Mouse (Mus musculus): ENCODE measurements at regions not wholly inside any gene's neighbourhood (a gene's known extent, or its start where the extent isn't known, plus 50 kb on each side); places are given as distances from the start of the nearest gene placed in this dataset.

GRCm38 (mm10) chr4:150745529-150746429 lies 93.8 kb upstream of the Slc45a1 start:
- 53% methylated on average over 7 of the region's 7 CpGs for WGBS
- peak overlapping the region; percentile 79 for H3K27ac ChIP-seq (ENCODE audit: control insufficient read depth, insufficient read depth, low read length)
- TF ChIP-seq POLR2A (IDR thresholded peaks at IDR 0.05; ENCODE audit: control insufficient read depth, extremely low read depth, insufficient read depth, low read length, poor library complexity) (no peak), CTCF (IDR thresholded peaks at IDR 0.05; ENCODE audit: borderline replicate concordance, control insufficient read depth, extremely low read depth, insufficient read depth, low read length, poor library complexity) (no peak)
- no peaks in the 10 kb centered on the region for H3K27me3 ChIP-seq (ENCODE audit: control insufficient read depth, insufficient read depth, low read length)
- H3K4me3 ChIP-seq (ENCODE audit: control insufficient read depth, insufficient read depth, low read length), result no peak overlapping the region
- H3K4me1 ChIP-seq (replicated peaks; ENCODE audit: control insufficient read depth, insufficient read depth, low read length), result peaks cover 35% of the 10 kb centered on the region
- DNase-seq, result peak; percentile 67
- no peaks in the 10 kb centered on the region for H3K36me3 ChIP-seq (ENCODE audit: control insufficient read depth, insufficient read depth, low read length)

GRCm38 (mm10) chr4:150743508-150743907 lies 91.5 kb upstream of the Slc45a1 start:
- peak; percentile 7 for DNase-seq
- Histone ChIP-seq H3K36me3 (ENCODE audit: control insufficient read depth, insufficient read depth, low read length) (no peaks in the 10 kb centered on the region), H3K27me3 (ENCODE audit: control insufficient read depth, insufficient read depth, low read length) (no peaks in the 10 kb centered on the region), H3K4me1 (replicated peaks; ENCODE audit: control insufficient read depth, insufficient read depth, low read length) (peaks cover 34% of the 10 kb centered on the region), H3K27ac (ENCODE audit: control insufficient read depth, insufficient read depth, low read length) (no peak overlapping the region), H3K4me3 (ENCODE audit: control insufficient read depth, insufficient read depth, low read length) (no peak overlapping the region)
- 56% methylated on average over 7 of the region's 8 CpGs for WGBS
- TF ChIP-seq POLR2A (IDR thresholded peaks at IDR 0.05; ENCODE audit: control insufficient read depth, extremely low read depth, insufficient read depth, low read length, poor library complexity) (no peak), CTCF (IDR thresholded peaks at IDR 0.05; ENCODE audit: borderline replicate concordance, control insufficient read depth, extremely low read depth, insufficient read depth, low read length, poor library complexity) (no peak)

GRCm38 (mm10) chr4:150743103-150743502 lies 91.1 kb upstream of the Slc45a1 start:
- Histone ChIP-seq H3K4me1 (replicated peaks; ENCODE audit: control insufficient read depth, insufficient read depth, low read length) (peaks cover 30% of the 10 kb centered on the region), H3K4me3 (ENCODE audit: control insufficient read depth, insufficient read depth, low read length) (no peak overlapping the region), H3K36me3 (ENCODE audit: control insufficient read depth, insufficient read depth, low read length) (no peaks in the 10 kb centered on the region), H3K27me3 (ENCODE audit: control insufficient read depth, insufficient read depth, low read length) (no peaks in the 10 kb centered on the region), H3K27ac (ENCODE audit: control insufficient read depth, insufficient read depth, low read length) (no peak overlapping the region)
- WGBS, result 47% methylated on average over 6 of the region's 6 CpGs
- TF ChIP-seq CTCF (IDR thresholded peaks at IDR 0.05; ENCODE audit: borderline replicate concordance, control insufficient read depth, extremely low read depth, insufficient read depth, low read length, poor library complexity) (no peak), POLR2A (IDR thresholded peaks at IDR 0.05; ENCODE audit: control insufficient read depth, extremely low read depth, insufficient read depth, low read length, poor library complexity) (no peak)
- peak; percentile 60 for DNase-seq

GRCm38 (mm10) chr4:150741810-150742209 lies 89.8 kb upstream of the Slc45a1 start:
- TF ChIP-seq POLR2A (IDR thresholded peaks at IDR 0.05; ENCODE audit: control insufficient read depth, extremely low read depth, insufficient read depth, low read length, poor library complexity), result no peak
- no peak for TF ChIP-seq CTCF (IDR thresholded peaks at IDR 0.05; ENCODE audit: borderline replicate concordance, control insufficient read depth, extremely low read depth, insufficient read depth, low read length, poor library complexity)

GRCm38 (mm10) chr4:150740167-150740566 lies 88.2 kb upstream of the Slc45a1 start:
- no peak overlapping the region for H3K27ac ChIP-seq (ENCODE audit: control insufficient read depth, insufficient read depth, low read length)
- H3K36me3 ChIP-seq (ENCODE audit: control insufficient read depth, insufficient read depth, low read length), result no peaks in the 10 kb centered on the region
- DNase-seq, result no peak
- peaks cover 11% of the 10 kb centered on the region for H3K4me1 ChIP-seq (replicated peaks; ENCODE audit: control insufficient read depth, insufficient read depth, low read length)
- no peaks in the 10 kb centered on the region for H3K27me3 ChIP-seq (ENCODE audit: control insufficient read depth, insufficient read depth, low read length)
- no peak overlapping the region for H3K4me3 ChIP-seq (ENCODE audit: control insufficient read depth, insufficient read depth, low read length)
- TF ChIP-seq CTCF (IDR thresholded peaks at IDR 0.05; ENCODE audit: borderline replicate concordance, control insufficient read depth, extremely low read depth, insufficient read depth, low read length, poor library complexity), result no peak
- no peak for TF ChIP-seq POLR2A (IDR thresholded peaks at IDR 0.05; ENCODE audit: control insufficient read depth, extremely low read depth, insufficient read depth, low read length, poor library complexity)
- WGBS, result 86% methylated on average over 8 of the region's 8 CpGs

More at GRCm38 (mm10) chr4:150741810-150742209, 89.8 kb upstream of the Slc45a1 start:
- no peaks in the 10 kb centered on the region for H3K27me3 ChIP-seq (ENCODE audit: control insufficient read depth, insufficient read depth, low read length)
- no peak overlapping the region for H3K27ac ChIP-seq (ENCODE audit: control insufficient read depth, insufficient read depth, low read length)
- no peak for DNase-seq
- peaks cover 25% of the 10 kb centered on the region for H3K4me1 ChIP-seq (replicated peaks; ENCODE audit: control insufficient read depth, insufficient read depth, low read length)
- H3K4me3 ChIP-seq (ENCODE audit: control insufficient read depth, insufficient read depth, low read length), result no peak overlapping the region
- H3K36me3 ChIP-seq (ENCODE audit: control insufficient read depth, insufficient read depth, low read length), result no peaks in the 10 kb centered on the region
- 97% methylated on average over 4 of the region's 4 CpGs for WGBS

- Histone ChIP-seq H3K4me1 (replicated peaks; ENCODE audit: control insufficient read depth, insufficient read depth, low read length) (peaks cover 6% of the 10 kb centered on the region), H3K27me3 (ENCODE audit: control insufficient read depth, insufficient read depth, low read length) (no peaks in the 10 kb centered on the region), H3K36me3 (ENCODE audit: control insufficient read depth, insufficient read depth, low read length) (no peaks in the 10 kb centered on the region), H3K27ac (ENCODE audit: control insufficient read depth, insufficient read depth, low read length) (no peak overlapping the region), H3K4me3 (ENCODE audit: control insufficient read depth, insufficient read depth, low read length) (no peak overlapping the region)
- TF ChIP-seq CTCF (IDR thresholded peaks at IDR 0.05; ENCODE audit: borderline replicate concordance, control insufficient read depth, extremely low read depth, insufficient read depth, low read length, poor library complexity), result no peak
- no peak for DNase-seq
- 95% methylated on average over 9 of the region's 9 CpGs for WGBS
Observed at GRCm38 (mm10) chr4:150738736-150739135, 86.8 kb upstream of the Slc45a1 start.
